Mouse (Mus musculus): ENCODE results near the gene Slc47a2.

Gene Slc47a2

GRCm38 (mm10) chr11:61342505-61343420 is at the start of gene Slc47a2:
TSS of gene Slc47a2 (minus strand) at chr11:61342860.
- DNase-seq (ENCODE audit: low spot score in 2 of 2): no peak

DNA sequence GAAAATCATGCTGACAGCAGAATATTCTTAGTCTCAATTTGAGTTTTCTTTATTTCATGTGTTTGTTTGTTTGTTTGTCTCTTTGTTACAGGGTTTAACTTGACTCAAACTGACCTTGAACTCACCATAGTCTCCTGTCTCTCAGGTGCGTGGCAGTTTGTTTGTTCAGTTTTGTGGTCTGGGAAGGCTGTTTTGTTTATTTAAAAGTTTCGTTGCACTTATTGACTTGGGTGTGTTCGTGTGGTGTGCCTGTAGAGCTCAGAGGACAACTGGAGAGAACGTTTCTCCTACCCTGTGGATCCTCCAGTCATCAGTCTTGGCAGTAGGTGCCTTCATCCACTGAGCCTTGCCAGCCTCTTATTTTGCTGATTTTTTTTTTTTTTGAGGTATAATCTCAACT is 46.3 kb upstream of the Slc47a2 start:
- no peak for DNase-seq (ENCODE audit: low spot score in 2 of 2)

DNA sequence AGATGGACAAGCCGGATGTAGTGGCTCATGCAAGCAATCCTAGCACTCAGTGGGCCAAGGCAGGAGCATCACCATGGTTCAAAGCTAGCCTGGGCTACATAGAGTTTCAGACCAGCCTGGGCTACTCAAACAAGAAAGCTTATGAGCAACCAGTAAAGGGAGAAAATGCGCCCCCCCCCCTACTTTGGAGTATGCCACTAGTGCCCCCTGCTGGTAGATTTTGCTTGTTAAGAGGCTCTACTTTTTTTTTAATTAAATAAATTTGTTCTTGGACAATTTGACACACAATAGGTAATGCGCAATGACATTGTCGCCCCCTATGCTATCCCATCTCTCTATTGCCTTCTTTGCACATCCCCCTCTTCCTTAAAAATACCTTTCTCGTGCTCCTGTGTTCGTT is 45.4 kb upstream of the Slc47a2 start:
- no peak for DNase-seq (ENCODE audit: low spot score in 2 of 2)

DNA sequence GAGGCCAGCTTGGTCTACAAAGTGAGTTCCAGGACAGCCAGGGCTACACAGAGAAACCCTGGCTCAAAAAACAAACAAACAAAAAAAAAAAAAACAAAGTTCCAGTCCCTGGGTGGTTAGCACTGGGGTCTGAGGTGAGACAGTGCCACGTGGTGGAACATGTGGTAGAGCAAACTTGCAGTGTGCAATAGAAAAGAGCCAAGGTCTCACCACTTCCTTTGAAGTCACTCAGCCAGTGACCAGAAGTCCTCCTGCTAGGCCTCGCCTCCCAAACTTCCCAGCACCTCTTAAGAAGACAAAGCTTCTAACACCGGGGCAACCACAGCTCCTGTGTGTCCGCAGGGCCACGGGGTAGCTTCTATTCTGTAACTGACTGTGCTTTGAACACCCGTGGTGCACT is 44.6 kb upstream of the Slc47a2 start:
- no peak for DNase-seq (ENCODE audit: low spot score in 2 of 2)

DNA sequence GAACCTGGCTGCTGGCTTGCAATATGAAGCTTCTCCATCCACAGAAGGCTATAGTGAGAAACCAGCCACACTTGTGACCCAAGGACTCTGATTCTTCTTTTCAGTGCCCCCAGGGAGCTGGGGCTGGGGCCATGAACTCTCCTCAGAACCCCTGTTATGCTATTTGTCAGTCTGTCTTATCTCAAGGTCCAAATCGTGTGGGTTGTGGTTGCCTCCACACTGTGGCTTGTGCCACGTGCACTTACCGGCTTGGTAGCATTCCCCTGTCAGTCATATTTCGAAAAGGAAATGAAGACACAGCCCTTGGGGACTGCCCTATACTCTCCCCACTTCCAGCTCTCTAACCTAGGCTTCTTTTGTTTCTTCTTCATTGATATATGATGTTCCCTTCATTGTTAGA is 43.1 kb upstream of the Slc47a2 start:
- no peak for DNase-seq (ENCODE audit: low spot score in 2 of 2)

DNA sequence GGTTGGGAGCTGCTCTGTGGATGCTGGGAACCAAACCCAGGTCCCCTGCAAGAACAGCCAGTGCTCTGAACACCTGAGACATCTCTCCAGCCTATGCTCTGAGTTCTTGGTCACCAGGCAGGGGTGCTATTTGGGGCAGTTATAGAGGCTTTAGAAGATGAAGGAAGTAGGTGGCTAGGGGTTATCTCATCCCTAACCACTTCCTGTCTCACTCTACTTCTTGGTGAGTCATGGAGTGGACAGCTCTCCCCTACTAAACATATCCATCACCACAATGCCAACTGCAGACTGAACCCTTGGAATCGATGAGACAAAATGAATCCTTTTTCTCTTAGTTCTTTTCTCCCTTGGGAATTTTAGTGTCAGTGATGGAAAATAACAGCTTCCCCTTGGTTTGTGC is 38.6 kb upstream of the Slc47a2 start:
- DNase-seq (ENCODE audit: low spot score in 2 of 2): no peak

DNA sequence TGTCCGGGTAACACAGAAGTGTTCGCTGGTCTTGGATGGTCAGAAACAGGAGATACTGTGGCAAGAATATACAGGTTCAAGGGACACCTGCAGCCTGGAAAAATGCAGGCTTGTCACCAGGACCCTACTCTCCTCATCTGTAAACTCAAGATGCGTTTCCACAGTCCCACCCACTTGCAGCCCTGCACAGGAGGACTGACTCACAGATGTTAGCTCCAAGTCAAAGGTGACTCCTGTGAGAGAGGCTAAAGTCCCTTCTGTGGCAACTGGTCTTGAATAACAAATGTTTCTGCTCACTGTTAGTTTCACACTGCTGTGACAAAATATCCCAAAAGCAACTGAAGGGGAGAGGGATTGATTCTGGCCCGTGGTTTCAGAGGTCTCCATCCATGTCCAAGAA is 36.0 kb upstream of the Slc47a2 start:
- no peak for DNase-seq (ENCODE audit: low spot score in 2 of 2)

GRCm38 (mm10) chr11:61377881-61378613 is 35.4 kb upstream of the Slc47a2 start, which contains the start of gene Slc47a1:
TSS of gene Slc47a1 (minus strand) at chr11:61378345.
- no peak for DNase-seq (ENCODE audit: low spot score in 2 of 2)

DNA sequence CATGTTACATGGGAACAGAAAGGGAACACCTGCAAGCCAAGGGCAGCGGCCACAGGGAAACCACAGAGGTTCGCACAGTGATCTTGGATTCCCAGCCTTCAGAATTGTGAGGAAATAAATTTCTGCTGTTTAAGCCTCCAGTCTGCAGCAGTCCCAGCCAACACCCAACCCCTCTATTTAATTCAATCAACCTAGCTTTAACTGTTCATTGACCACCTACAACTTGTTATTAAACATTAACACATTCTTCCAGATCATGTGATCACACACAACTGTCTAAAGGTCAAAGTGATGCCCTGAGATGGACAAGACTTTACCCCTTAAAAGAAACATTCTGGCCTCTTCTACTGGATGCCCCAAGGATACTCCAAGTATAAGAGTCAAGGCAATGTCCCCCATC is 26.0 kb upstream of the Slc47a2 start:
- DNase-seq (ENCODE audit: low spot score in 2 of 2): no peak

DNA sequence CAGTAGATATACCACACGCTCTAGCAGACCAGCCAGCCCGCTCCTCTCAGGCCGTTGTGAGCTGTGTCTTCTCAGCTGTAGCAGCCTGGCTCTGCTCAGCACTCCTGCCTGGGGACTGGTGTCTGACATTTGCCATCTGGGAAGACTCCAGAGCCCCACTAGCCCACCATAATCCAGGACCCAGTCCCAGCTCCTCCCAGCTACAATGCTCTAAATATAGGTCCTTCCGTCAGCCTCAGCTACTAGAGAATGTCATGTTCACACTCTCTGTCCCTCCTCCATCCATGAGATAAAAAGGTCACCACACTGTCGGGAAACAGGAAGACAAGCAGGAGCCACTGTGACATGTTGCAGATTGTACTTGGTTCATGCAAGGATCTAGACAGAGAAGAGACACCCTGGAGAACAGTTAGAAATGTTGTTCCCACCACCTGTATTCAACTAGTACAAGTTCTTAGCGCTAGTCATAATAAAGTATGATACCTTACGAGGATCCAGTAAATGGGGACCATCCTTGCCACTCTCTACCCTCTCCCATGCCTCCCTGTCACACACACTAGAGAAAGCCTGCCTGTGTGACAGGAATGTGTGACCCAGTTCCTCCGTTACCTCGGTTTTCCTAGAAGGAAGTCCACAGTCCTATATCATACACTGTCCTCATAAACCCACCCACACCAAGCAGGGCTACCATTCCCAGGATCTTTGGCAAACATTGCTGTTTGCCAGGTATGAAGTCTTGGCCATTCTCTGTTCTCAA is 24.0 kb upstream of the Slc47a2 start:
- DNase-seq (ENCODE audit: low spot score in 2 of 2): no peak

DNA sequence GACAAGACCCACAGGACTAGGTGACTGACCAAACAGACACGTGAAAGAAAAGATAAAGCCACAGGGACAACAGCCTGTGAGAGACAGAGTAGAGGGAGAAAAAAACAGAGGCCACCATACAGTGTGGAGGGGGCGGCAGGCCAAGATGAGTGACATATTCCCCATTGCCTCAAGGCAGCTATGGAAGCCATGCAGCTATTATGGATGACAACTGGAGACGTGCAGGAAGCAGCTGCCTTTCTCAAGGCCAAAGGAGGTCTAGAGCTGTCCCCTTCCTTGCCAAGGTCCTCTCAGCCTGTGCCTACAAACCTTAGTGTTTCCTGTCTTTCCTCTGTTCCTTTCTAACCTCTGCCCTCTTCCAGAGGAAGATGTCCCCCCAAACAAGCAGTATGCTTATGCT is 23.3 kb upstream of the Slc47a2 start:
- DNase-seq (ENCODE audit: low spot score in 2 of 2): no peak

GRCm38 (mm10) chr11:61364096-61364495 is 21.4 kb upstream of the Slc47a2 start:
- no peak for DNase-seq (ENCODE audit: low spot score in 2 of 2)

- DNase-seq (ENCODE audit: low spot score in 2 of 2): no peak
Measured at GRCm38 (mm10) chr11:61361515-61362190, 19.0 kb upstream of the Slc47a2 start.

GRCm38 (mm10) chr11:61356600-61356999 is 13.9 kb upstream of the Slc47a2 start:
- no peak for DNase-seq (ENCODE audit: low spot score in 2 of 2)

DNA sequence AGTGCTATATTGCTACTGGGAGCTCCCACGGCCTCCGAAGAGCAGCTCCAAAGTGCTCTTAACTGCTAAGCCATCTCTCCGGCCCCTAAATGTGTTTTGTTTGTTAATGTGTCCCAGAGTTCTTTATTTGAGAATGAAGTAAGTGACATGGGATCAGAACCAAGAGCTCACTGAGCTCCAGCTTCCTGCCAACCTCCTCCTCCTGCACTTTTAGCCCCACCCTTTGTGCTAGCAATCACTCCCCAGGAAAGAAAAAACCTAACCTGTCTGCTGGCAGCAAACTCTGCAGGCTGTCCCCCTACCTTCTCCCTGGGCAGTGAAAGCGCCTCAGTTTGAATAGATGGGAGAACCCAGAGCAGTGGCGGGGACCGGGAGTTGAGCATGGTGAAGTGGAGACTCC is 13.5 kb upstream of the Slc47a2 start:
- DNase-seq (ENCODE audit: low spot score in 2 of 2): no peak

GRCm38 (mm10) chr11:61355351-61355750 is 12.7 kb upstream of the Slc47a2 start:
- no peak for DNase-seq (ENCODE audit: low spot score in 2 of 2)

DNA sequence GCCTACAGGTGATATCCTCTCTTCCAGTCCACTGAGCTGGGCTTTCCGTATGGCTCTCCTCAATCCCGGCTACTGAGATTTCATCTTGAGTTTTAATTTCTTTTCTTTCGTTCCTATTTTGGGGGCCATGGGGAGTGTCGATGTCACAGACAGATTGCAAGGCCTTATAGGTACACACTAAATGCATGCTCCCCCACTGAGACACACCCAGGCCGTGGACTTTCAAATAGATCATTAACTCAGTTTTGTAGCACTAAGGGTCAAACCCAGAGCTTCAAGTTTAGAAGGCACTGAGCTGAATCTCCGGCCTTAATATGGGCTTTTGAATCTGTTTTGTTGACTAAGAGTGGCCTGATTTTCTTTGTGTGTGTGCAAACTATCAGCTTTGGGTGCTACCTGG is 11.7 kb upstream of the Slc47a2 start:
- DNase-seq (ENCODE audit: low spot score in 2 of 2): no peak

GRCm38 (mm10) chr11:61353038-61353437 is 10.4 kb upstream of the Slc47a2 start:
- DNase-seq (ENCODE audit: low spot score in 2 of 2): no peak

- no peak for DNase-seq (ENCODE audit: low spot score in 2 of 2)
Measured at GRCm38 (mm10) chr11:61352138-61352651, 9.5 kb upstream of the Slc47a2 start.

GRCm38 (mm10) chr11:61349337-61349736 is 6.7 kb upstream of the Slc47a2 start:
- DNase-seq (ENCODE audit: low spot score in 2 of 2): peak; percentile 39 to 68

- no peak for DNase-seq (ENCODE audit: low spot score in 2 of 2)
Measured at GRCm38 (mm10) chr11:61346133-61346532, 3.5 kb upstream of the Slc47a2 start.

Measured in natural killer cell, adult 2 months (primary cell).